Mouse (Mus musculus) WW6 (cell line): Measurements from ENCODE around the gene Hamp.
A peak's percentile ranks its signal among the peaks of the same experiment; 100 is the strongest.

Experiments used
- DNase-seq: peaks from one replicate; pipeline ENCODE4 v3.0.0-alpha.2; 2013; ENCODE audit warnings: low read depth, low spot score

Gene Hamp

DNA sequence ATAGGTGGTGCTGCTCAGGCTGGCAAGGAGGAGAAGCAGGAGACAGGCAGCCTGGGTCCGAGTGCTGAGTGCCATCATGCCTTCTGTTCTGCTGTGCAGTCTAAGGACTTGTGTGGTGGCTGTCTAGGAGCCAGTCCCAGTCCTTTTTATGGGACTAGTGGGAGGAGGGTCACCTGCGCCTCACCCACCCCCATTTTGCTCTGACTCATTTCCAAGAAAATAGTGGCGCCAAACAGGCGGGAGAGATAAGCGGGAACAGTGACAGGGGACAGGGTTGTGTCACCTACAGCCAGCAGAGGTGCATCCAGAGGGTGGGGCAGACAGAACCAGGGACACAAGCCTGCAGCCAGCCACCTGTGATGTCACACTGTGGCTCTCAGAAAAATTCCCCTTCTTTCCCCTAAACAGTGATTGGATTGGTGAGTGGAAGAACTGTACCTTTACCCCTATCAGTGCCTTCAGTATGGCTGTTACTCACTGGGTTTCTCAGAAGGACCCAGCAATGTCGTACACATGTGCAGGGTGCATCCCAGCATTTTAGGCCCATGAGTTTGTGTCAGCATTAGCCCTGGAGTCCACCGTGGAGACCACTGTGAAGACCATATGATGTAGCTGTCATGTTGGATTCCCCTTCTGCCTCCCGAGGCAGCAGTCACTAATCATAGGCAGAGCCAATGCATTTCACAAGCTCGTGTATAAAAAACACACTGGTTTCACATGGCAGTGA lies at the start of gene Hamp:
TSS of gene Hamp (minus strand) at position 124 of the 727 bp plus-strand sequence.
- DNase-seq = no peak

GRCm38 (mm10) chr7:30992148-30992547 lies 48.3 kb upstream of the Hamp start:
- DNase-seq = no peak

- no peak for DNase-seq
Measured at GRCm38 (mm10) chr7:30988519-30989162, 44.8 kb upstream of the Hamp start.

GRCm38 (mm10) chr7:30985357-30985756 lies 41.5 kb upstream of the Hamp start:
- no peak for DNase-seq

GRCm38 (mm10) chr7:30981703-30982102 lies 37.9 kb upstream of the Hamp start:
- no peak for DNase-seq

GRCm38 (mm10) chr7:30973501-30974289 lies 29.9 kb upstream of the Hamp start, which contains the start of gene Fam187b:
TSS of gene Fam187b (plus strand) at chr7:30973790.
- peak; percentile 78 for DNase-seq

DNA sequence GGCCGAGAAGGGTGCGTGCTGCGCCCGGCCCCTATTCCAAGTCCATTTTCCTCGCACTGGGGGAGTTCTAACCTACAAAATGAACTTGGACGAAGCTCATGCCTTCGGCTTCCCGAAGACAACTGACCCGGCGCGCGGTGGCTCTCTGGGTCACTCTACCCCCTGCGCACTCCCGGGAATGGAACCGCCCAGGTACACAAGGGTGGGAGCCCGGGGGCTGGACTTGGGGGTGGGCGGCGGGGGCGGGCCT lies 29.3 kb upstream of the Hamp start, which contains the start of gene Lsr:
TSS of gene Lsr (minus strand) at position 214 of the 250 bp plus-strand sequence.
- DNase-seq = no peak

- DNase-seq = no peak
Measured at GRCm38 (mm10) chr7:30972426-30973250, 28.8 kb upstream of the Hamp start.

DNA sequence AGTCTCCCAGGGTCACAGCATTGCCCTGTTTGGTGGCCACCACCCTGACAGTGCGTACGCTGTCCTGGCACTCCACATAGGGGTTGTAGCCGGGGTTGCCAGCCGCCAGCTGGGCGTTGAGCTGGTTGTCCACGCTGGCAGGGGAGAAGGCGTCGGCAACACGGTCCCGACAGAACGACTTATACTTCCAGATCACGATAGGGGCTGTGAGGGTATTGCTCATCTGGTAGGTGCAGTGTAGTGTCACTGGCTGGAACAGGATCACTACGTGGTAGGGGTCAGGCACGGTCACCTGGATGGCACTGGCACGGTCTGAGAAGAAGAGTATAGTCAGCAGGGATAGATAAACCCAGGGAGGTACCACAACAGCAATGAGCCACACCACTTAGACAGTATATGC lies 28.1 kb upstream of the Hamp start:
- no peak for DNase-seq

- no peak for DNase-seq
Measured at GRCm38 (mm10) chr7:30969174-30969573, 25.3 kb upstream of the Hamp start.

GRCm38 (mm10) chr7:30968611-30969010 lies 24.8 kb upstream of the Hamp start:
- DNase-seq = no peak

DNA sequence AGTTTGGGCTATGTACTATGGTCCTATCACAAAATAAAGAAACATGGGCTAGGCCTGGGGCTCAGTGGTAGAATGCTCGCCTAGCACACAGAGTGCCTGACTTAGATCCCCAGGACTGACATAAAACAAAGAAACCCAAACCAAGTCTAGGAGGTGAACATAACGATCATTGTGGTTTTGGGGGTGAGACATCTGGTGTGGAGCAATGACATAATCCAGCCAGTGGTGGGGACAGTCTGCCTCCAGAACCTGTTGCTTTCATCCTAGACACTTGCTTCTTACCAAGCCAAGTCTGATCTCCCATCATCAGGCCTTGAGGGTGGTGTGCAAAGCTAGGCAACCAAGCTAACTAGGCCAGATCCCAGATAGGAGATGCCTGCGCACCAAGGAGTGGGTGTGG lies 22.8 kb upstream of the Hamp start:
- DNase-seq = no peak

GRCm38 (mm10) chr7:30965677-30966076 lies 21.8 kb upstream of the Hamp start:
- no peak for DNase-seq

GRCm38 (mm10) chr7:30964366-30964765 lies 20.5 kb upstream of the Hamp start:
- no peak for DNase-seq

GRCm38 (mm10) chr7:30962862-30963261 lies 19.0 kb upstream of the Hamp start:
- no peak for DNase-seq

GRCm38 (mm10) chr7:30959786-30960349 lies 16.0 kb upstream of the Hamp start:
- DNase-seq = no peak

DNA sequence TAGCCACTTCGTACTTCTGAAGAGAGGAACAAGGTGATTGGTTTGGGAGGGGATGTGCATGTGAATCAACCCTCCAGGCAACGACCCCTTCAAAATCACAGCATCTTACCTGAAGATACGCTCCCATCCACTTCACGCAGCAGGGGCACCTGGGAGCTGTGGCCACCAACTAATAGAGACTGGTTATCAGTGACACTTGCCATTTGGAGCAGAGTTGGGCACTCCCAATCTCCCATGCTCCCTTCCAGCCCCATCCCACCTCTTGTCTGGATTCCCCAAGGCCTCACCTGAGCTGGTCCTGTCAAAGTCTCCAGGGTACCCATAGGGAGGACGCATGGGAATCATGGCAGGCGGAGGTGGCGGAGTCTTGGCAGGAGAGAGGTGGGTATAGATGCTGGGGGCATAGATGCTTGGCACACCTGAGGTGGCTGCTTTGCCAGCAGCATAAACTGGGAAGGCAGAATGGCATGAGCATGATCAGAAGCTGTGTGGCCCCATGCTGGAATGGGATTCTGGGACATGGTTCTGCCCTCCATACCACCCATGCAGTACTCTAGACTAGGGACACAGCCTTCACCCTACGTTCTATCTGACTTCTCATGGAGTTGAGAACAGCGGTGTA lies 15.1 kb upstream of the Hamp start:
- no peak for DNase-seq

- no peak for DNase-seq
Measured at GRCm38 (mm10) chr7:30958109-30958865, 14.5 kb upstream of the Hamp start.

- peak; percentile 74 for DNase-seq
Measured at GRCm38 (mm10) chr7:30957367-30957783, 13.5 kb upstream of the Hamp start.

GRCm38 (mm10) chr7:30956756-30957366 lies 13.0 kb upstream of the Hamp start, which contains the start of gene Usf2:
TSS of gene Usf2 (minus strand) at chr7:30956803.
- no peak for DNase-seq
